Mouse (Mus musculus): ENCODE results near the gene Shank3. TPM values are rescaled to one million over a fixed set of nuclear protein-coding genes. Genes with fewer than 3 reads are reported as not detected.

The Shank3 gene
- polyA plus RNA-seq, 1 experiment from 2014 or later, result 9.9 TPM

GRCm38 (mm10) chr15:89488182-89488581, 11.2 kb upstream of the Shank3 start:
- 88% methylated on average over 12 of the region's 12 CpGs for WGBS
- H3K4me3 ChIP-seq (replicated peaks; ENCODE audit: low read depth, low read length), result no peak overlapping the region
- no peaks in the 10 kb centered on the region for H3K36me3 ChIP-seq (ENCODE audit: control insufficient read depth, insufficient read depth, low read length)
- no peaks in the 10 kb centered on the region for H3K4me1 ChIP-seq (ENCODE audit: control insufficient read depth, insufficient read depth, low read length)
- no peak overlapping the region for H3K27ac ChIP-seq (replicated peaks; ENCODE audit: low read depth, low read length)
- no peaks in the 10 kb centered on the region for H3K27me3 ChIP-seq (ENCODE audit: control insufficient read depth, insufficient read depth, low read length)
- DNase-seq (no peak), ATAC-seq (ENCODE audit: low FRiP score, low TSS enrichment) (no peak)
- no peaks in the 10 kb centered on the region; the same call in 1 of the 2 replicates for H3K9me3 ChIP-seq (ENCODE audit: control insufficient read depth, low read length)
- H3K4me2 ChIP-seq (ENCODE audit: low read length), result no peak overlapping the region
- no peak overlapping the region for H3K9ac ChIP-seq (replicated peaks; ENCODE audit: low read length)

- Histone ChIP-seq H3K27ac (replicated peaks; ENCODE audit: low read depth, low read length) (no peak overlapping the region), H3K36me3 (ENCODE audit: control insufficient read depth, insufficient read depth, low read length) (no peaks in the 10 kb centered on the region), H3K9me3 (ENCODE audit: control insufficient read depth, low read length) (no peaks in the 10 kb centered on the region; the same call in 1 of the 2 replicates), H3K4me3 (replicated peaks; ENCODE audit: low read depth, low read length) (no peak overlapping the region), H3K4me2 (ENCODE audit: low read length) (no peak overlapping the region), H3K4me1 (ENCODE audit: control insufficient read depth, insufficient read depth, low read length) (no peaks in the 10 kb centered on the region), H3K9ac (replicated peaks; ENCODE audit: low read length) (no peak overlapping the region), H3K27me3 (ENCODE audit: control insufficient read depth, insufficient read depth, low read length) (no peaks in the 10 kb centered on the region)
- ATAC-seq (ENCODE audit: low FRiP score, low TSS enrichment) (no peak), DNase-seq (no peak)
- WGBS, result 62% methylated on average over 14 of the region's 14 CpGs
These were observed 10.8 kb upstream of the Shank3 start for GRCm38 (mm10) chr15:89488611-89489117.

GRCm38 (mm10) chr15:89494970-89495369, 4.5 kb upstream of the Shank3 start:
- Histone ChIP-seq H3K27ac (replicated peaks; ENCODE audit: low read depth, low read length) (no peak overlapping the region), H3K4me2 (ENCODE audit: low read length) (no peak overlapping the region), H3K9ac (replicated peaks; ENCODE audit: low read length) (no peak overlapping the region), H3K36me3 (ENCODE audit: control insufficient read depth, insufficient read depth, low read length) (no peaks in the 10 kb centered on the region), H3K9me3 (ENCODE audit: control insufficient read depth, low read length) (no peaks in the 10 kb centered on the region; the same call in 1 of the 2 replicates), H3K4me1 (ENCODE audit: control insufficient read depth, insufficient read depth, low read length) (peaks cover 10% of the 10 kb centered on the region), H3K4me3 (replicated peaks; ENCODE audit: low read depth, low read length) (no peak overlapping the region), H3K27me3 (ENCODE audit: control insufficient read depth, insufficient read depth, low read length) (peaks cover 8% of the 10 kb centered on the region; the same call in 1 of the 2 replicates)
- 85% methylated on average over 4 of the region's 4 CpGs for WGBS
- no peak for ATAC-seq (ENCODE audit: low FRiP score, low TSS enrichment)
- DNase-seq, result no peak

- Histone ChIP-seq H3K27ac (replicated peaks; ENCODE audit: low read depth, low read length) (no peak overlapping the region), H3K4me2 (ENCODE audit: low read length) (no peak overlapping the region)
These were observed 3.3 kb upstream of the Shank3 start for GRCm38 (mm10) chr15:89496131-89496530.

GRCm38 (mm10) chr15:89496841-89497240, 2.6 kb upstream of the Shank3 start:
- Histone ChIP-seq H3K4me1 (ENCODE audit: control insufficient read depth, insufficient read depth, low read length) (peaks cover 16% of the 10 kb centered on the region), H3K27ac (replicated peaks; ENCODE audit: low read depth, low read length) (no peak overlapping the region), H3K27me3 (ENCODE audit: control insufficient read depth, insufficient read depth, low read length) (peaks cover 11% of the 10 kb centered on the region; the same call in 1 of the 2 replicates), H3K4me3 (replicated peaks; ENCODE audit: low read depth, low read length) (no peak overlapping the region), H3K4me2 (ENCODE audit: low read length) (no peak overlapping the region), H3K9ac (replicated peaks; ENCODE audit: low read length) (no peak overlapping the region), H3K9me3 (ENCODE audit: control insufficient read depth, low read length) (no peaks in the 10 kb centered on the region; the same call in 1 of the 2 replicates), H3K36me3 (ENCODE audit: control insufficient read depth, insufficient read depth, low read length) (no peaks in the 10 kb centered on the region)
- no peak for ATAC-seq (ENCODE audit: low FRiP score, low TSS enrichment)
- no peak for DNase-seq
- WGBS, result 32% methylated on average over 2 of the region's 2 CpGs

More at GRCm38 (mm10) chr15:89496131-89496530, 3.3 kb upstream of the Shank3 start:
- no peak for ATAC-seq (ENCODE audit: low FRiP score, low TSS enrichment)
- Histone ChIP-seq H3K4me3 (replicated peaks; ENCODE audit: low read depth, low read length) (no peak overlapping the region), H3K9ac (replicated peaks; ENCODE audit: low read length) (no peak overlapping the region), H3K4me1 (ENCODE audit: control insufficient read depth, insufficient read depth, low read length) (peaks cover 16% of the 10 kb centered on the region), H3K9me3 (ENCODE audit: control insufficient read depth, low read length) (no peaks in the 10 kb centered on the region; the same call in 1 of the 2 replicates), H3K36me3 (ENCODE audit: control insufficient read depth, insufficient read depth, low read length) (no peaks in the 10 kb centered on the region), H3K27me3 (ENCODE audit: control insufficient read depth, insufficient read depth, low read length) (peaks cover 8% of the 10 kb centered on the region; the same call in 1 of the 2 replicates)
- DNase-seq, result no peak
- WGBS, result 8% methylated on average over 4 of the region's 4 CpGs

GRCm38 (mm10) chr15:89497391-89498048, 1.9 kb upstream of the Shank3 start:
- Histone ChIP-seq H3K9me3 (ENCODE audit: control insufficient read depth, low read length) (no peaks in the 10 kb centered on the region; the same call in 1 of the 2 replicates), H3K4me3 (replicated peaks; ENCODE audit: low read depth, low read length) (no peak overlapping the region), H3K27me3 (ENCODE audit: control insufficient read depth, insufficient read depth, low read length) (peaks cover 11% of the 10 kb centered on the region; the same call in 1 of the 2 replicates), H3K4me2 (ENCODE audit: low read length) (no peak overlapping the region), H3K36me3 (ENCODE audit: control insufficient read depth, insufficient read depth, low read length) (no peaks in the 10 kb centered on the region), H3K9ac (replicated peaks; ENCODE audit: low read length) (no peak overlapping the region), H3K4me1 (ENCODE audit: control insufficient read depth, insufficient read depth, low read length) (peaks cover 16% of the 10 kb centered on the region), H3K27ac (replicated peaks; ENCODE audit: low read depth, low read length) (no peak overlapping the region)
- WGBS, result 27% methylated on average over 4 of the region's 4 CpGs
- DNase-seq (no peak), ATAC-seq (ENCODE audit: low FRiP score, low TSS enrichment) (no peak)

- Histone ChIP-seq H3K4me2 (ENCODE audit: low read length) (peak overlapping the region; percentile 90), H3K4me3 (replicated peaks; ENCODE audit: low read depth, low read length) (peak overlapping the region; percentile 73), H3K9ac (replicated peaks; ENCODE audit: low read length) (peak overlapping the region; percentile 79), H3K27ac (replicated peaks; ENCODE audit: low read depth, low read length) (no peak overlapping the region; the same call in 1 of the 2 replicates), H3K9me3 (ENCODE audit: control insufficient read depth, low read length) (no peaks in the 10 kb centered on the region), H3K27me3 (ENCODE audit: control insufficient read depth, insufficient read depth, low read length) (peaks cover 11% of the 10 kb centered on the region; the same call in 1 of the 2 replicates), H3K36me3 (ENCODE audit: control insufficient read depth, insufficient read depth, low read length) (peaks cover 4% of the 10 kb centered on the region; the same call in 1 of the 2 replicates), H3K4me1 (ENCODE audit: control insufficient read depth, insufficient read depth, low read length) (peaks cover 16% of the 10 kb centered on the region)
- ATAC-seq (ENCODE audit: low FRiP score, low TSS enrichment), result 0 out of 2 replicates have a peak, but pooled peaks have one; percentile 5
- peak; percentile 82 for DNase-seq
- WGBS, result 4% methylated on average over 41 of the region's 41 CpGs
These were observed 1.1 kb upstream of the Shank3 start for GRCm38 (mm10) chr15:89498049-89498960.

GRCm38 (mm10) chr15:89499784-89500220, 379 bp downstream of the Shank3 start:
- under 1% methylated on average over 57 of the region's 60 CpGs for WGBS
- peaks cover 16% of the 10 kb centered on the region for H3K4me1 ChIP-seq (ENCODE audit: control insufficient read depth, insufficient read depth, low read length)
- peak overlapping the region; percentile 79 for H3K9ac ChIP-seq (replicated peaks; ENCODE audit: low read length)
- peaks cover 11% of the 10 kb centered on the region; the same call in 1 of the 2 replicates for H3K27me3 ChIP-seq (ENCODE audit: control insufficient read depth, insufficient read depth, low read length)
- H3K27ac ChIP-seq (replicated peaks; ENCODE audit: low read depth, low read length), result peak overlapping the region; percentile 78
- H3K4me2 ChIP-seq (ENCODE audit: low read length), result peak overlapping the region; percentile 90
- ATAC-seq (ENCODE audit: low FRiP score, low TSS enrichment) (peak; percentile 79), DNase-seq (peak; percentile 92)
- peaks cover 13% of the 10 kb centered on the region; the same call in 1 of the 2 replicates for H3K36me3 ChIP-seq (ENCODE audit: control insufficient read depth, insufficient read depth, low read length)
- peak overlapping the region; percentile 73 for H3K4me3 ChIP-seq (replicated peaks; ENCODE audit: low read depth, low read length)
- H3K9me3 ChIP-seq (ENCODE audit: control insufficient read depth, low read length), result no peaks in the 10 kb centered on the region

Measured in midbrain, embryonic 14.5 days (tissue).